Mouse (Mus musculus) embryonic stem cell, embryonic (primary cell): Measurements from ENCODE around the gene Zfr2.

ENCODE experiments used
- CTCF ChIA-PET, 4 experiments: fragments of 300-600 bp in 2 of 4; fragments of 350-600 bp in 2 of 4; sonication (Branson Sonifier 250); formaldehyde crosslinking; loops; one replicate each; lab custom pipeline; 2022; ENCODE audit warnings: inconsistent platforms in 2 of 4; lab: Charles Lee
- POLR2A ChIA-PET, 4 experiments: fragments of 300-600 bp in 2 of 4; fragments of 350-600 bp in 2 of 4; sonication (Branson Sonifier 250); formaldehyde crosslinking; loops; one replicate each; lab custom pipeline; 2022; ENCODE audit warnings: antibody characterized with exemption in 4 of 4, inconsistent platforms in 1 of 4; lab: Charles Lee

Zfr2 gene

GRCm38 (mm10) chr10:81229735-81230437 is 3.1 kb upstream of the Zfr2 start:
- CTCF ChIA-PET, result interaction anchor here (0.6 to 4.2 kb wide), 27 partner anchors 10 to 1021 kb away, joined by 3 to 37 read pairs (median 8); partner anchors contain the start of genes Apba3 (in 1 of the 4), Mrpl54 (in 1 of the 4), Pip5k1c (in 1 of the 4) and Tjp3 (in 1 of the 4)
- POLR2A ChIA-PET, result interaction anchor here (0.5 to 2.1 kb wide), 12 partner anchors 9 to 524 kb away, joined by 3 to 9 read pairs (median 3); partner anchors contain the start of genes Eef2 (in 1 of the 4), Hmg20b (in 1 of the 4) and Tjp3 (in 1 of the 4)

GRCm38 (mm10) chr10:81230438-81231332 is 2.3 kb upstream of the Zfr2 start, which contains the start of gene Atcay:
Gene Atcay, minus strand, starts transcription at chr10:81230833.
- POLR2A ChIA-PET, result interaction anchor here (0.5 to 2.1 kb wide), 34 partner anchors 9 to 306 kb away, joined by 3 to 9 read pairs (median 3); partner anchors contain the start of genes Cactin (in 2 of the 4), Hmg20b (in 2 of the 4), Apba3 (in 1 of the 4) and Eef2 (in 1 of the 4)
- CTCF ChIA-PET, result interaction anchor here (0.6 to 4.2 kb wide), 74 partner anchors 7 to 1022 kb away, joined by 3 to 37 read pairs (median 4); partner anchors contain the start of genes Cactin (in 2 of the 4), Apba3 (in 1 of the 4), Map2k2 (in 1 of the 4) and Matk (in 1 of the 4)

- POLR2A ChIA-PET, result interaction anchor here (0.6 to 2.1 kb wide), 28 partner anchors 8 to 305 kb away, joined by 3 to 9 read pairs (median 3); partner anchors contain the start of genes Cactin (in 2 of the 4), Apba3 (in 1 of the 4), Gadd45b (in 1 of the 4) and Hmg20b (in 1 of the 4)
These were observed 1.5 kb upstream of the Zfr2 start for GRCm38 (mm10) chr10:81231436-81231835.

GRCm38 (mm10) chr10:81233226-81233585 is 251 bp downstream of the Zfr2 start:
- CTCF ChIA-PET, result interaction anchor here in 2 of 4 experiments (0.6 to 1.5 kb wide), 7 partner anchors 8 to 87 kb away, joined by 3 to 4 read pairs (median 3); partner anchors contain the start of genes Cactin (in 1 of the 2), Nmrk2 (in 1 of the 2) and Pip5k1c (in 1 of the 2)
- POLR2A ChIA-PET, result interaction anchor here in 3 of 4 experiments (0.6 to 1.5 kb wide), 9 partner anchors 9 to 184 kb away, joined by 3 to 9 read pairs (median 4); partner anchors contain the start of gene Eef2 (in 1 of the 3)

More at GRCm38 (mm10) chr10:81231436-81231835, 1.5 kb upstream of the Zfr2 start:
- CTCF ChIA-PET, result interaction anchor here (0.5 to 4.2 kb wide), 64 partner anchors 8 to 687 kb away, joined by 3 to 37 read pairs (median 4); partner anchors contain the start of genes Cactin (in 2 of the 4), Map2k2 (in 2 of the 4), Matk (in 1 of the 4) and Nmrk2 (in 1 of the 4)

- ChIA-PET CTCF (interaction anchor here in 3 of 4 experiments (0.6 to 1.5 kb wide), 7 partner anchors 9 to 383 kb away, joined by 3 to 6 read pairs (median 3); partner anchors contain the start of gene Pip5k1c (in 1 of the 3)), POLR2A (interaction anchor here (0.5 to 2.1 kb wide), 14 partner anchors 10 to 701 kb away, joined by 3 to 6 read pairs (median 4); partner anchors contain the start of genes Pip5k1c (in 2 of the 4), Gadd45b (in 1 of the 4), Lmnb2 (in 1 of the 4) and Map2k2 (in 1 of the 4))
These were observed 1.3 kb downstream of the Zfr2 start for GRCm38 (mm10) chr10:81234206-81234605.

- ChIA-PET POLR2A (interaction anchor here in 2 of 4 experiments (0.7 to 1.8 kb wide), 6 partner anchors 17 to 137 kb away, joined by 3 to 5 read pairs (median 3); no protein-coding TSS in a partner anchor), CTCF (interaction anchor here in 3 of 4 experiments (0.5 to 2.1 kb wide), 8 partner anchors 8 to 147 kb away, joined by 3 to 7 read pairs (median 4); partner anchors contain the start of genes Hmg20b (in 1 of the 3) and Pip5k1c (in 1 of the 3))
These were observed 3.7 kb downstream of the Zfr2 start for GRCm38 (mm10) chr10:81236471-81237268.

GRCm38 (mm10) chr10:81238618-81239017 is 5.7 kb downstream of the Zfr2 start:
- ChIA-PET POLR2A (interaction anchor here (0.6 to 5.1 kb wide), 13 partner anchors 7 to 1538 kb away, joined by 3 to 36 read pairs (median 4); partner anchors contain the start of genes Apba3 (in 1 of the 4), Atcay (in 1 of the 4), Eef2 (in 1 of the 4) and Matk (in 1 of the 4)), CTCF (interaction anchor here (0.5 to 3.4 kb wide), 11 partner anchors 9 to 366 kb away, joined by 3 to 37 read pairs (median 4); partner anchors contain the start of genes Atcay (in 1 of the 4) and Pip5k1c (in 1 of the 4))

GRCm38 (mm10) chr10:81240876-81241275 is 7.9 kb downstream of the Zfr2 start:
- ChIA-PET CTCF (interaction anchor here (0.6 to 3.4 kb wide), 110 partner anchors 8 to 651 kb away, joined by 3 to 37 read pairs (median 4); partner anchors contain the start of genes Atcay (in 3 of the 4), Cactin (in 3 of the 4), Matk (in 3 of the 4) and Pip5k1c (in 3 of the 4)), POLR2A (interaction anchor here (0.5 to 5.1 kb wide), 22 partner anchors 10 to 395 kb away, joined by 3 to 36 read pairs (median 4); partner anchors contain the start of genes Atcay (in 2 of the 4), Cactin (in 2 of the 4), Pip5k1c (in 2 of the 4) and Apba3 (in 1 of the 4))

- POLR2A ChIA-PET, result interaction anchor here (0.6 to 5.1 kb wide), 17 partner anchors 11 to 173 kb away, joined by 3 to 36 read pairs (median 4); partner anchors contain the start of genes Apba3 (in 1 of the 4), Cactin (in 1 of the 4), Matk (in 1 of the 4) and Mrpl54 (in 1 of the 4)
These were observed 9.1 kb downstream of the Zfr2 start for GRCm38 (mm10) chr10:81242021-81242420.

GRCm38 (mm10) chr10:81244146-81244545 is 11.2 kb downstream of the Zfr2 start:
- POLR2A ChIA-PET, result interaction anchor here (0.5 to 4.4 kb wide), 26 partner anchors 8 to 184 kb away, joined by 3 to 18 read pairs (median 3); partner anchors contain the start of genes Apba3 (in 2 of the 4), Mrpl54 (in 2 of the 4), Cactin (in 1 of the 4) and Matk (in 1 of the 4)
- CTCF ChIA-PET, result interaction anchor here (0.5 to 3.1 kb wide), 65 partner anchors 8 to 492 kb away, joined by 3 to 15 read pairs (median 4); partner anchors contain the start of genes Atcay (in 3 of the 4), Pip5k1c (in 2 of the 4), Apba3 (in 1 of the 4) and Celf5 (in 1 of the 4)

More at GRCm38 (mm10) chr10:81242021-81242420, 9.1 kb downstream of the Zfr2 start:
- CTCF ChIA-PET, result interaction anchor here (0.6 to 3.4 kb wide), 29 partner anchors 11 to 436 kb away, joined by 3 to 37 read pairs (median 5); partner anchors contain the start of genes Atcay (in 2 of the 4), Pip5k1c (in 2 of the 4), Cactin (in 1 of the 4) and Fzr1 (in 1 of the 4)

GRCm38 (mm10) chr10:81244595-81244994 is 11.6 kb downstream of the Zfr2 start:
- CTCF ChIA-PET, result interaction anchor here (0.5 to 3.1 kb wide), 59 partner anchors 8 to 493 kb away, joined by 3 to 15 read pairs (median 4); partner anchors contain the start of genes Atcay (in 2 of the 4), Pip5k1c (in 2 of the 4), Apba3 (in 1 of the 4) and Gipc3 (in 1 of the 4)
- POLR2A ChIA-PET, result interaction anchor here (0.5 to 4.4 kb wide), 19 partner anchors 13 to 134 kb away, joined by 3 to 18 read pairs (median 3); partner anchors contain the start of genes Apba3 (in 2 of the 4), Mrpl54 (in 2 of the 4), Cactin (in 1 of the 4) and Pip5k1c (in 1 of the 4)

GRCm38 (mm10) chr10:81245166-81245565 is 12.2 kb downstream of the Zfr2 start:
- CTCF ChIA-PET, result interaction anchor here (0.9 to 3.1 kb wide), 18 partner anchors 13 to 306 kb away, joined by 3 to 15 read pairs (median 4); partner anchors contain the start of genes Atcay (in 1 of the 4), Pip5k1c (in 1 of the 4) and Zfr2 (in 1 of the 4)
- POLR2A ChIA-PET, result interaction anchor here in 3 of 4 experiments (0.6 to 3.0 kb wide), 8 partner anchors 22 to 149 kb away, joined by 3 to 10 read pairs (median 3); partner anchors contain the start of genes Apba3 (in 1 of the 3), Mrpl54 (in 1 of the 3) and Pip5k1c (in 1 of the 3)

GRCm38 (mm10) chr10:81247804-81248203 is 14.8 kb downstream of the Zfr2 start:
- ChIA-PET CTCF (interaction anchor here in 2 of 4 experiments (1.2 to 1.4 kb wide), 2 partner anchors 45 kb away, joined by 3 to 4 read pairs; partner anchors contain the start of gene Pip5k1c (in 2 of the 2)), POLR2A (interaction anchor here in 1 of 4 experiments (1.2 to 1.6 kb wide), 3 partner anchors 18 to 55 kb away, joined by 4 read pairs; partner anchors contain the start of genes Apba3 and Mrpl54)

- POLR2A ChIA-PET, result interaction anchor here in 2 of 4 experiments (1.2 to 1.3 kb wide), 2 partner anchors 15 to 19 kb away, joined by 3 to 4 read pairs; no protein-coding TSS in a partner anchor
- CTCF ChIA-PET, result interaction anchor here in 2 of 4 experiments (1.0 to 1.6 kb wide), 5 partner anchors 8 to 43 kb away, joined by 3 to 4 read pairs (median 3); partner anchors contain the start of gene Pip5k1c (in 1 of the 2)
These were observed 16.5 kb downstream of the Zfr2 start for GRCm38 (mm10) chr10:81249442-81249841.
